Mouse (Mus musculus) embryo, embryonic 9.5 days (tissue): ENCODE data around the gene Klhl5.

Experiments used
- DNase-seq: peaks from one replicate; pipeline ENCODE4 v3.0.0-alpha.2; 2017; ENCODE audit errors: extremely low spot score

Gene Klhl5

GRCm38 (mm10) chr5:65106876-65107772, at the start of gene Klhl5:
Gene Klhl5 (plus strand): TSS chr5:65107539.
- DNase-seq, result peak; percentile 97

GRCm38 (mm10) chr5:65057596-65057995, 49.7 kb upstream of the Klhl5 start:
- no peak for DNase-seq

DNA sequence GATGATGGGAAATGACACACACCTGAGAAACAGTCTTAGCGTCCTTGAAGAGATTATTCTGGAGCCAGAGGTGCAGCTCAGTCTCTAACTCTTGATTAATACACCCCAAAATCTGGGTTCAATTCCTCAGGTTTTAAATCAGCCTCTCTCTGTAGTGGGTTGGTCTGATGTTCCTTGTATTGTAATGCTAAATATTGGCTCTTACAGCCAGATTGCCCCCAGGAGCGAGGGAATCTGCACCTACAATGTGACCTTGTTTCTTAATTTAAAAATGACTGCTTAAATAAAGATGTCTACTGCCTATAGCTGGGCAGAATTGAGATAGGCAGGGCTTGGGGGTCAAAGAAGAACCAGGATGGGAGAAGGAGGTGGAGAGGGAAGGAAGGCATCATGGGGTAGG, 47.5 kb upstream of the Klhl5 start:
- DNase-seq, result no peak

DNA sequence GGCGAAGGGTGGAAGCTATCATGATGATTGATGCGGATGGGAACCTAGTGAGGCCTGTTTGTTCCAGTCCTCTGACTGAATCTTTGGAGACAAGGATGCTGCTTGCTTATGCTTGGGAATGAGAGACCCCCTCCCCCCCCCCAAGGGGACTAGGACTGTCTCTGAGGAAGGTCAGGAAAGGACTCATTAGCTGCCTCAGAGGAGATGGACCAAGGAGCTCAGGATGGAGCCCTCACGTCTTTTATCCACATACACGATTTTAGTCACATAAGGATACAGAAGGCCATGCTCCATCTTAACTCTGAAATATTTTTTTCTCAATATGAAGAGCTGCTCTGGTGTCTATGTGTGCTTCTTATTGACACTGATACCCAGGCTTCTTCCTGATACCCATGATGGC, 45.1 kb upstream of the Klhl5 start:
- no peak for DNase-seq

DNA sequence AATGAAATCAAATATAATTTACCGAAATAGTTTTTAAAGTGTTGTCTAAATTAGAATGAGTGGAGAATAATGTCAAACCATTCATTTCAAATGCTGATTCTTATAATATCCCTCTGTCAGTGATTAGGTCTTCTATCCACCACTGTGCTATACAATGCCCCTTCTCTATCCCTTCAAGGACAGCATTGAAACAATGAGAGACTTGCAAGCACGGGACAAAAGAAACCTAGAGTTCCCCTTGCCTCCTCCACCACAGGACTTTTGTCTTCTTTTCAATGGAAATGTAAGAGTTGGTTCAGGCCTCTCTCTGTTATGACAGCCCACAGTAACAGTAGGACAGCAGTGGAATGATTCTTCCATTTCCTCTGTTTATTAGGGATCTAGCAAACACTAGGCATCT, 44.1 kb upstream of the Klhl5 start:
- no peak for DNase-seq

DNA sequence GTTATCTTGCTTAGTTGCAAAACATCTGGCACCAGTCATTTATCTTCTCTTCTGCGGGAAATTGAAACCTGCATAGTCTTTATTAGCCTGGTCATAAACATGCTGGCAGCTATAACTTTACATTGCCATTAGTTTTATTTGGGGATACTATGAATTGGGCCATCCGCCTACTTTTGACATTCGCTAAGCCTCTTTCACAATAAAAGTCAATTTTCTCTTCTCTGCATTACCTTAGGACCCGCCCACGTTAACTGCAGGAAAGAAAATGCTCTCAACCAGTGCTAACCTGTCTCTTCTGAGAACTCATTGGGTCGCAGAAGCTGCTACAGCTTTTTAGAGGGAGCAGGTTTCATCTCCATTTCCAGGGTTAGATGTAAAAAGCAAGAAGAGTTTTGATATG, 39.2 kb upstream of the Klhl5 start:
- no peak for DNase-seq

GRCm38 (mm10) chr5:65069872-65070271, 37.5 kb upstream of the Klhl5 start:
- no peak for DNase-seq

GRCm38 (mm10) chr5:65071689-65072118, 35.6 kb upstream of the Klhl5 start:
- DNase-seq, result no peak

- no peak for DNase-seq
These were observed 34.1 kb upstream of the Klhl5 start for GRCm38 (mm10) chr5:65073247-65073646.

DNA sequence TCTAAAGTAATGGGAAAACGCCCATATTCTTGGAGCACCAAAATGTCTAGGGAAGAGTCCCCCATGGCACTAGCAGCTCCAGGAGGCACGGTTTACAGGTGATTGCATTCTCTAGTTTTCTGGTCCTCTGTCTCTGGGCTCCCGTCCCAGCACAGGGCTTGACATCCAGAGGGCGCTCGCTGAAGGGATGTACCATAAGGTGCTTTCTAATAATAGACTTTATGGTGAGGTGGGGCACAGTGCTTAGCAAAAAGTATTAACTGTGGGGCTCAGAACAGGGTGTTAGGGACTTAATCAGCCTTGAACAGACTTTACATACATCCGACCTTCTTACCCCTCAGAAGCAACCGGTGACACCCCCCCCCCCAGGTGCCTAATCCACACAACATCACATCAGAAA, 32.6 kb upstream of the Klhl5 start:
- DNase-seq, result no peak

DNA sequence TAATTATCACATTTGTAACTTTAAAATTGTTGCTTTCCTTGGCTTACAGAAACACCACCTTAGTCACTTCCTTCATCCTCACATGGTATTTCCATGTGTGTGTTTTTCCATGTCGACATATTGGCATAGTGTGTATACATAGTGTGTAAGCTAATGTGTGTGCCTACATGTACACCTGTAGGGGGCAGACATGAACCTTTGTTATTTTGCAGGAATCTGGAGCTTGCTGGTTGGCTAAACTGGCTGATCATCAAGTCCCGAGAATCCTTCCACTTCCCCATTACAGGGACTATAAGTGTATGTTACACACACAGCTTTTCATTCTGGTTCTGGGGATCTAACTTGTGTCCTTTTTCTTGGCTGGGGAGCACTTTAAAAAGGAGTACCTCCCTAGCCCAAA, 31.3 kb upstream of the Klhl5 start:
- no peak for DNase-seq

- DNase-seq, result no peak
These were observed 30.6 kb upstream of the Klhl5 start for GRCm38 (mm10) chr5:65076748-65077147.

- no peak for DNase-seq
These were observed 29.3 kb upstream of the Klhl5 start for GRCm38 (mm10) chr5:65078081-65078480.

- DNase-seq, result no peak
These were observed 27.5 kb upstream of the Klhl5 start for GRCm38 (mm10) chr5:65079881-65080280.

DNA sequence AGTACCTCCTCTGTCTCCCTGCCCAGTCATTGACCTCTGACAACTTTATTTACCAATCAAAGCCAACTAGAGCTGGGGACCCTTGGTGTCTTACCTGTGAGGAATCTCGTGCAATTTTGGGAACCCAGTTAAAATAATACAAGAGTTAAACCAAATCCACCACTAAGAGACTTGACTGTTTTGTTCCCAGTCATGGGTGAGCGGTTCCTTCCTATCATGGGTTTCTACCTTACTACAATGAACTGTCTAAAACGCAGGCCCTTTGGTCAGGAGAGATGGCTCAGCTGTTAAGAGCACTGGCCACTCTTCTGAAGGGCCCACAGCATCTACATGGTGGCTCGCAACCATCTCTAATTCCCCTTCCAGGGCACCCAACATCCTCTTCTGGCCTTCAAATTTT, 25.5 kb upstream of the Klhl5 start:
- no peak for DNase-seq

DNA sequence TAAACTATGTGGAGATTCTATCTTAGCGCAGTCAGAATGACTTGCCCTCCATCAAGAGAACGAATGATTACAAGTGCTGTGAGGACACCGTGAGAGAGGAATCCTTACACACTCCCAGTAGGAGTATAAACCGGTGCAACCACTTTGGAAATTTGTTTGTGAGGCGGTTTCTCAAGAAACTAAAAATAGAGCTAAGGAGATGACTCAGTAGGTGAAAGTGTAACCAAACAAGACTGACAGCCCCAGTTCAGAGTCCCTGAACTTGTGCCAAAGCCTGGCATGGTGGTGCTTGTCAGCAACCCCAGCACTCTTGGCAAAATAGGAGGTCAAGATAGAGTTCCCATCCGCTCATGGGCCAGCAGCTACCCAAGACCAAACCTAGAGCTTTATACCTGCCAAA, 20.8 kb upstream of the Klhl5 start:
- DNase-seq, result no peak

DNA sequence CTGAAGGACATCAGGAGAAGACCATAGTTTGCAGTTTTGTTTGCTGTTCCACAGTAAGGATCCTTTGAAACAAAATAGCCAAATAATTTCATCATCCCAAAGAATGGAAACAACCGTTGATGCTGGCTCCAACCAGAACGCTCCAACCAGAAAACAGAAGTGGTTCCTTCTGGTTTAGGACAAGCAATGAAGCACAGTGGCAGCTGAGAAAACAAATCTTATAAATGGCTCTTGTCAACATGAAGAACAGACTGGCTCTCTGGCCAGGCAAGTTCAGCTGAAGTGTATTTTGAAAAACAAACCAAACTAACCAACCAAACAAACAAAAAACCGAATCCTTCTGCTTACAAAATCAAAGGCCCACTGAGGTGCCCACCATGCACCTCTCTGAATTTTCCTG, 17.6 kb upstream of the Klhl5 start:
- no peak for DNase-seq

DNA sequence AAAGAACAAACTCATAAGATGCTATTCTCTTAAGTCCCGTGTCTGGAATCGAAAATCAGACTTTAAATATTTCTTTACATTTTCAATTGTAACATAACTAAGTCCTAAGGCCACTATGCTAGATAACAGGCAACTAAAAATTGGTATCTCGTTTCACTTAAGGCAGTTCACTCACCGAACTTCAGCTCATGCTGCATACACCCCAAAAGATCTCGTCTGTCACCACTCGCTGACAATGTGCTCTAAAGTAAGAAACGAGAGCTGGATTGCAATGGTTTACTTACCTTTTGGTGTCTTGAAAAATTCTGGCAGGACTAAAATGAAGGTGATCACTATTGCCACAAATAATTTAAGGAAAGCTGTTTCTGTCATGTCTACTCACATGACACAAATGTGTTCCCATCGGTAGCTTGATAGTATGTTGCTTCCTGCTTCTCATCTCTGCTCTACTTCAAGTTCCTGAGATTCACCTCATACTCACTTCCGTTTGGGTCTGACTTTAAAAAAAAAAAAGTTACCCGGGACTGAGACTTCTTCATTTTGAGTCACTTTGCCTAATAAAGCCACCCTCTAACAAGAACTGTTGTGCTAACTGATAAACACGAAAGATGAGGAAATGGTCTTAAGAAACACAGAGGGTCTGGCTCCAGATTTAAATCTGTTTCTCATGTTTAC, 16.0 kb upstream of the Klhl5 start:
- no peak for DNase-seq

DNA sequence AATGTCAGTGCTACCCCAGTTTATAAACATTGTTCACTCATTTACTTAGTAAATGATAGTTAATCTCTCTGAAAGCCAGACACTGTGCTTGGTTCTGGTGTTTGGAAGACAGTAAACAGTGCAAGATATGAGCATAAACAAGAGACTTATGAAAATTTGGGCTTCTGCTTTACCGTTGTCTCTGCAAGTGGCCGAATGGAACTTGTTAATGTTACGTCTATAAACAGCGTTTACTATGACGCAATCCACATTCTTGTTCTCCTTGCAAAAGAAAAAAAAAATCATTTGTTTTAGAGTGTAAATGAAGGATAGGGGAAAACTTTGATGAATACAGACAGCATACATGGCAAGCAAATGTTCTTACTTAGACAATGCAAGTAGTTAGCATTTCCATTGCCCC, 15.4 kb upstream of the Klhl5 start, which contains the start of gene Tmem156:
Gene Tmem156 (minus strand): TSS at position 212 of the 400 bp plus-strand sequence.
- no peak for DNase-seq

GRCm38 (mm10) chr5:65093769-65094168, 13.6 kb upstream of the Klhl5 start:
- no peak for DNase-seq

DNA sequence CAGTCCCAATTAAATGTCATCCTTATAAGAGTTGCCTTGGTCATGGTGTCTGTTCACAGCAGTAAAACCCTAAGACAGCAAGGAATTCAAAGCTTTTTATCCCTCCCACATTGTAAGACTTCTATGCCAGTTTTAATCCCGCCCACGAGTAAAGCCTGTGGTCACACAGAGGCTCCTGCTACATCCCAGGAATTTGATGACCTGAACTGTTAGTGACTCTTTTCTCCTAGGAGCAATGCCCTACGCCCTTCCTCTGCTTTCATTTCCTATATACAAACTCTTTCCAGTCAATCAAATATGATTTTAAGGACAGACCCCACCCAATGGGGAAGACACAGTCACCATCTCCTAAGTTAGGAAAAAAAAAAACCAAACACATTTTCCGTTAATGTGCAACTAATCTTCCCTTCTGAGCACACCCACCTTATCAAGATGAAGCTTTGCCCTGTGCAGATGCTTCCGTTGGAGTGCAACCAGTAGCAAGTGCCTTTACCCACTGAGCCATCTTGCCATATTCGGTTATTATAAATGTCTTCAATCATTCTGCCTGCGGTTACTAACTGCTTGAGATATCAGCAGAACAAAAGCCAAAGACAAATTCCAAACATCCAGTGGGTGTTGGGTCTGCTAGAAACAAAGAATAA, 12.3 kb upstream of the Klhl5 start:
- no peak for DNase-seq

- no peak for DNase-seq
These were observed 11.3 kb upstream of the Klhl5 start for GRCm38 (mm10) chr5:65096082-65096481.

- no peak for DNase-seq
These were observed 10.5 kb upstream of the Klhl5 start for GRCm38 (mm10) chr5:65096805-65097204.
